Mouse (Mus musculus): ENCODE measurements around the gene Mettl26.
A peak's percentile ranks its signal among the peaks of the same experiment; 100 is the strongest.

DNA sequence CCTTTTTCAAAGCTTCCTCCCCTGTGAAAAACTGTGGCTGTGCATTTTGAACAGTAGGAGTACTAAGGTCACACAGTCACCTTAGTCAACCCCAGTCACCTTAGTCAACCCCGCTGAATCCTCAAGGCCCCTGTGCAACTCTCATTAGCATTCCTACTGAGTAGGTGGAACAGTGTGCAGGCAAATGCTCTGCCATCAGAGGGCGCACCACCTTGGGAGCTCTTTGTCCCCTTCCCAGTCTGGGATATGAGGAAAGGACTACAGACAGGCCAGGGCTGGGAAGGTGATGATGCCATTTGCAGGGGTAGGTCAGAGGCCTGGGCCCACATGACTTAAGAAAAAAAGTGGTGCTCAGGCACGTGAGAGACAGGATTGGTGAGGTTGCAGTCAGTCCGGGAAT lies 4.4 kb downstream of the Mettl26 start:
- no peak for TF ChIP-seq MAX (IDR thresholded peaks at IDR 0.05; ENCODE audit: low read depth)
- no peak for TF ChIP-seq POLR2A (IDR thresholded peaks at IDR 0.05; ENCODE audit: insufficient read length, low read depth)
- TF ChIP-seq SRF (IDR thresholded peaks at IDR 0.05; ENCODE audit: control insufficient read depth, insufficient read length, low read depth): no peak
- TF ChIP-seq E2F4 (IDR thresholded peaks at IDR 0.05; ENCODE audit: insufficient read depth): no peak
- TF ChIP-seq USF1 (IDR thresholded peaks at IDR 0.05; ENCODE audit: low read depth): no peak
- no peak for TF ChIP-seq MYOD1 (IDR thresholded peaks at IDR 0.05; ENCODE audit: control insufficient read depth in 1 of 3, insufficient read length in 2 of 3, low read depth in 2 of 3)
- peak; percentile 2 for TF ChIP-seq POLR2AphosphoS2 (IDR thresholded peaks at IDR 0.05; ENCODE audit: insufficient read length, low read depth)
- TF ChIP-seq TCF12 (IDR thresholded peaks at IDR 0.05; ENCODE audit: insufficient read depth, poor library complexity, severe bottlenecking): no peak
- TF ChIP-seq CEBPB (IDR thresholded peaks at IDR 0.05; ENCODE audit: insufficient read depth, poor library complexity, severe bottlenecking): no peak
- TF ChIP-seq MYOG (IDR thresholded peaks at IDR 0.05; ENCODE audit: control insufficient read depth in 1 of 3, insufficient read depth in 1 of 3, insufficient read length in 2 of 3, low read depth in 2 of 3): no peak
- TF ChIP-seq TCF3 (IDR thresholded peaks at IDR 0.05; ENCODE audit: insufficient read length, low read depth): no peak
- no peak for TF ChIP-seq REST (IDR thresholded peaks at IDR 0.05; ENCODE audit: insufficient read depth, insufficient read length)
